Mouse (Mus musculus) MEL-GATA-1-ER (cell line): ENCODE data around the gene Nedd8.

ENCODE experiments used
- DNase-seq: peaks from one replicate; pipeline ENCODE4 v3.0.0-alpha.2; 2012; ENCODE audit warnings: low read depth; ENCODE audit errors: extremely low read depth

Gene Nedd8

GRCm38 (mm10) chr14:55671486-55671832 lies 465 bp downstream of the Nedd8 start:
- no peak for DNase-seq

GRCm38 (mm10) chr14:55660636-55661035 lies 11.3 kb downstream of the Nedd8 start:
- no peak for DNase-seq

- peak; percentile 69 for DNase-seq
Observed at GRCm38 (mm10) chr14:55659960-55660573, 11.9 kb downstream of the Nedd8 start, which contains the start of gene Mdp1. Mdp1 (minus strand) TSS chr14:55660508.

DNA sequence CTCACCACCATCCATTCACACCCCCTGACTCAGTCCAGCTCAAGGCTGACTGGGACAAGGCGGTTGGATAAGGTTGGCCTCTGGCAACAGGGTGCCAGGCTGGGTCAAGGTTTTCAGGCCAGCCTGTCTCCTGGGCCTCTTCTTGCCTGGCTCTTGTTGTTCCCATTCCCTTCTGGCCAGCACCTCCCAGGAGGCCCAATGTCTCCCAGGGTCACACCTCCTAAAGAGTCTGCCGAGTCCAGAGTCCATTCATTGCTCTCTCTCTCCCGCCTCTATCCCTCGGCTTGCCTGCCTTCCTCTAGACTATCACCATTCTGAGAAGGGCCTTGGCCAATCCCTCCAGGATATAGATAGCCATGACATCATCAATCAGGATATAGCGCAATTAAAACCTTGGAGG lies 13.9 kb downstream of the Nedd8 start:
- DNase-seq: no peak

DNA sequence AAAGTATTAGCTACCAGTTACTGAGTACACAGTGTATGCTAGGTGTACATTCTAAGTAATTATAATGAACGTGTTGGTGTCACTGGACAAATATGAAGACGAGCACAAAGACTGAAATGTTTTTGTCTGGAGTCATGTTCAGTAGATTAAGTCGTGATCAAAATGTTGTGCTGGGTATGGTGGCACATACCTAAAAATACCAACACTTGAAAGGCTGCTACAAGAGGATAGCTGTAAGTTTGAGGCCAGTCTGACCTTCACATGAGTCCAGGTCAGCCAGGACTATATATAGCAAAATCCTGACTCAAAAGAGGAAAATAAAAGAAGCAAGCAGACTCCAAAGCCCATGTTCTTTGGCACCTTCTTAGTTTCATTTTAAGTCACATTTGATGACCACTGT lies 15.0 kb downstream of the Nedd8 start:
- DNase-seq: no peak

DNA sequence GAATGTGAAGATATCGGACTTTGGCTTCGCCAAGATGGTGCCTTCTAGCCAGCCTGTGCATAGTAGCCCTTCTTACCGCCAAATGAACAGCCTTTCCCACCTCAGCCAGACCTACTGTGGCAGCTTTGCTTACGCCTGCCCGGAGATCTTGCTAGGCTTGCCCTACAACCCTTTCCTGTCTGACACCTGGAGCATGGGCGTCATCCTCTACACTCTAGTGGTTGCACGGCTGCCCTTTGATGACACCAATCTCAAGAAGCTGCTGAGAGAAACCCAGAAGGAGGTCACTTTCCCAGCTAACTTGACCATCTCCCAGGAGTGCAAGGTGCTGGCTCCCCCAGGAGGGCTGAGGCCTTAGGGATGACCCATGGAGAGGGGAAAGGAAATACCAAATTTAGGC lies 20.4 kb downstream of the Nedd8 start:
- no peak for DNase-seq

DNA sequence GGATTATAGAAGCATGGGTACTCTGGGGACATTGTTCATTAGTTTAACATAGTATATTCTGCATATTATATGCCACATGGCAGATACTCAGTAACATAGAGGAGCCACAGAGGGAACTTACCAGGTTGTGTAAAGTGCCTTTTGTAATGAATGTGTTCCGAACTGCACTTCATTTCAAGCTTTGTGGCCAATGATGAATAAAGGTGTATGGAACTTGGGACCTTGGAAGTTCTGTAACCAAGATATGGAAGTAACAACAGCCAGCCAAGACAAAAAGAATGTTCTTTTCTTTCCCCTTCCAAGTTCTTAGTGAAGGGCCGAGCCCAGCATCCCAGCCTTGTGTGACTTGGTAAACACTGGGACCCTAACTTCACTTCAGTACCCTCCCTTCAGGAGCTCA lies 22.0 kb downstream of the Nedd8 start, which contains the start of gene Tssk4:
TSS of gene Tssk4 (plus strand) at position 301 of the 400 bp plus-strand sequence.
- no peak for DNase-seq

- DNase-seq: no peak
Observed at GRCm38 (mm10) chr14:55644261-55644888, 27.5 kb downstream of the Nedd8 start.

GRCm38 (mm10) chr14:55643060-55643907 lies 28.6 kb downstream of the Nedd8 start, which contains the start of gene Tm9sf1:
Tm9sf1 (minus strand) TSS chr14:55643806.
- peak; percentile 60 for DNase-seq

GRCm38 (mm10) chr14:55642679-55643059 lies 29.3 kb downstream of the Nedd8 start:
- DNase-seq: no peak

DNA sequence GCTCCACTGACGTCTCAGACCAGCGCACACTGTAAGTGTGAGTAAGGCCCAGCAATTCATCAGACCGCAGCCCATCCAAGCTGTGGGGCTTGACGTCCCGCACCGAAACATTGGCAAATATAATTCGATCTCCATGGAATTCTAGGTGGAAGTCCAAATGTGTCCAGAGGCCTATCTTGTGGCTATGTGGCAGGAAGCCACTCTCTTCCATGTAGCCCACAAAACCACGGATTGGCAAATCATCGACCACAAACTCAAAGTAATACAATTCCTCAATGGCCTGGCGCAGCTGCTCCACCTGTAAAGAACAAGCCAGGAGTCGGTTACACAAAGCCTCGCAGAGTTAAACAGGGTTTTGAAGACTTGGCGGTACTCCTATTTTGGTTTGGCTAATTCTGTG lies 30.6 kb downstream of the Nedd8 start:
- no peak for DNase-seq

- no peak for DNase-seq
Observed at GRCm38 (mm10) chr14:55640816-55641215, 31.1 kb downstream of the Nedd8 start.

DNA sequence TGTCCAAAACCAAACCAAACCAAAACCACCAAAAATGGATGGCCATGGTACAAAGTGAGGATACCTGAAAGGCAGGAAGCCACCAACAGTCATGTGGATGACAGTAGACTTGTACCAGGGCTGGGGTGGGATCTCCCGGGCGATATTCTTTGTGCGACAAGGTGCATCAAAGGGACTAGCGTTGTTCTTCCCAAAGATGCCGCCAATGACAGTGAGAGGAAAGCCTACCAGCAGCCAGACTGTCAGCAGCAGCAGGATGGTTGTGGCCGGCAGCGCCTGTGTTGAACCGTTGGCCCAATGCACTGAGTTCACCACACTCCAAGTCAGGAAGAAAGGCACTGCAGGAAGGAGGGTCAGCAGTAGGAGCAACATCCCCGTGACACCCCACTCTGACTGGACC lies 34.1 kb downstream of the Nedd8 start, which contains the start of gene Gm49378:
TSS of gene Gm49378 (minus strand) at position 101 of the 400 bp plus-strand sequence.
- no peak for DNase-seq

DNA sequence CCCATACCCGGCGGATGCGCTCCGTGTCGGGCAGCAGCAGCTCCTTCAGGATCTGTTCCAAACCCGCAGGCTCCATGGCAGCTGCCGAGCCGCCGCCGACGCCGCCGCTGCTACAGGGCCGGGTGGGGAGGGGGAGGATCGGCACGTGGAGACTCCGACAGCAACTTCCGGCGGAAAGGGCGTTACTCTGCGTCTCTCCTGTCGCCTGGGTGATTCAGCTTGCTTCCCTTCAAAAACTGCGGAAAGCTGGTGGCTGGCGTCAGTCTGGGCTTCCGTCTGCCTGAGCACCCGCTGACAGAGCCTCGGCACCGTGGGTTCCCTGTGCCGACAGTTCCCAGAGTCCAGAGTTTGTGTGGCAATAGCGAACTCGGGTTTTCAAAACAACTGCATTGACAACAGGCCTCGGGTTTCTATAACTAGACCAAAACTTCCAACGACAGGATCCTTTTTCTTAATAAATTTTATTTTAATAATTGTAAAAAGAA lies 36.4 kb downstream of the Nedd8 start, which contains the start of gene Ipo4:
TSS of gene Ipo4 (minus strand) at position 435 of the 485 bp plus-strand sequence.
- DNase-seq: peak; percentile 84

DNA sequence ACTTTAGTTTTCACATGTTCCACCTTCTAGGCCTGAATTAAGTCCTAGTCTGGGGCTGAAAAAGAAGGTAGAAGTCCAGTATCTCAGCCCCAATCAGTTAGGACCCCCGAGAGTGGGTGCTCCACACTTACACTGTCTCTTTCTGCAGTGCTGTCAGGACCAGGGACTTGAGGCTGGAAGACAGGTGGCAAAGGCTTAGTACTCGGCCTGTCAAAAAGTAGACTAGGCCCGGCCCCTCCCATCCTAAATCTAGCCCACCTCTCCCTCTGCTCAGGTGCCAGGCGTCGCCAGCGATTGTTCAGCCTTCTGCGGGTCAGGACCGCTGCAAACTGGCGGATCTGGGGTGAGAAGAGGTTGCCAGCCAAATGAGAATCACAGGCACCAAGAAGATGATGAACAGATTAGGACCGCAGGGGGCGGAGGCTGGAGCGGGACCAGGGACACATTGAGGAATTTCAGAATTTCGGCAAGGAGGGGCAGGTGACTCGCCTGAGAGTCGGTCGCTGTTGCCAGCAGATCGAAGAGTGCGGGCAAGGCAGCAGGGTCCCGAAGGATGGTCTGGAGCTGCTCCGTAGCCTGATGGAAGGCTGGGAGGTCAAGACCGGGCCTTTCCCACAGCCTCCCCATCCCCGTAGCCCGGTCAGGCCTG lies 36.9 kb downstream of the Nedd8 start:
- no peak for DNase-seq

DNA sequence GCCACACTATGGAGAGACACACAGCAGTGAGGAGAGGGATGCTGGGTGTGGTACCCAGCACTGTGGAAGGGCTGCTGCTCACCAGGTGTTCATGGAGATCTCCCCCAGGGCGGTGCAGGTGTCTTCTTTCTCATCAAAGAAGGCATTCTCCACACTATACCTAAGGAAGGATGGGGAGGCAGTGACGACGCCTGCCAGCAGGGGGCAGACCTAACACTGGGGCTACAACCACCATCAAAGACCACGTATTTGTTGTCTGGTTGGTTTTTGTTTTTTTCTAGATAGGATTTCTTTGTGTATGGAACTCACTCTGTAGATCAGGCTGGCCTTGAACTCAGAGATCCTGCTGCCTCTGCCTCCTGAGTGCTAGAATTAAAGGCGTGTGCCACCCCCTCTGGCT lies 42.6 kb downstream of the Nedd8 start:
- DNase-seq: no peak

GRCm38 (mm10) chr14:55628077-55628827 lies 43.7 kb downstream of the Nedd8 start:
- DNase-seq: no peak

GRCm38 (mm10) chr14:55618486-55619195 lies 53.3 kb downstream of the Nedd8 start:
- DNase-seq: peak; percentile 33

DNA sequence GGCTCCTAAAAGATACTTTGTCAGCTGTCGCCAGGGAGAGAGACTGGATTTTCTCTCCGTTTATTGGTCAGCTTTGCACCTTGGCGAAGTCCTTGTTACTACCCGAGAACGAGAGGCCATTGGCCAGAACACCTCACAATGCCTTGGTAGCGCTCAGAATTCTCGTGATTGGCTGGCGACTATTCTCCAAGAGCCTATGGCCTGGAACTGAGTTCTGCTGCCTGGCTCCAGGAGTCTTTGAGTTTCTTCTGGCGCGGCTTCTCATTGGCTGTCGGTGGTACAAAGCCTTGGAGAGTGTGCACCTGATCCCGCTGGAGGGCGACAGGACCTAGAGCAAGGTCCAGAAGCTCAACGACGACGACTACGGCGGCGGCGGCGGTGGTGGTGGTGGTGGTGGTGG lies 54.1 kb downstream of the Nedd8 start, which contains the start of gene Rec8:
TSS of gene Rec8 (plus strand) at position 216 of the 400 bp plus-strand sequence.
- no peak for DNase-seq

GRCm38 (mm10) chr14:55616844-55617243 lies 55.1 kb downstream of the Nedd8 start:
- no peak for DNase-seq
